Mouse (Mus musculus) olfactory bulb, adult 2 months (tissue): ENCODE data around the gene Myh2.

Experiments
- CTCF ChIP-seq: fragments of 200-500 bp; IDR thresholded peaks from 2 replicates; pipeline ENCODE4 v1.5.1; 2012; ENCODE audit warnings: low read depth, mild to moderate bottlenecking, low read length, moderate library complexity; ENCODE audit not compliant: insufficient read depth
- POLR2A ChIP-seq: fragments of 200-500 bp; IDR thresholded peaks from 2 replicates; pipeline ENCODE4 v1.6.1; 2012; ENCODE audit warnings: mild to moderate bottlenecking, low read depth, low read length, moderate library complexity; ENCODE audit not compliant: insufficient read depth

DNA sequence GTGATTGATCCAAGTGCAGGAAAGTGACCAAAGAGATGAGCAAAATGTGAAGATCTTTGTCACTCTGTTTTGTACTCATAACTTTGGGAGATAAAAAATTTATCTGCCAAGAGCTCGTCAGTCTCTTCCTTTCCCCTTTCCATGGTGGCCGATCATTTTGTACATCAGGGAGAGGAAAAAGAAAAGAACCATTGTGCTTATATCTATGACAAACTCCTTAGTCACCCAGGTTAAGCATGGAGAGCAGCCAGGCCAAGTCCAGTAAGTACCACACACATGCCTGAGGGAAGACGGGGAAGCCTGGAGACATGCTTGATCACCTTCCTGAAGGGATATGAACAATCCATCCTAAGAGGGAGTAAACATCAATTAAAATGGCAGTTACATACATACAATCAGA is 53.6 kb downstream of the Myh2 start:
- TF ChIP-seq POLR2A (no peak), CTCF (no peak)
